Mouse (Mus musculus): Measurements from ENCODE around the gene Polr2e.

Polr2e gene

DNA sequence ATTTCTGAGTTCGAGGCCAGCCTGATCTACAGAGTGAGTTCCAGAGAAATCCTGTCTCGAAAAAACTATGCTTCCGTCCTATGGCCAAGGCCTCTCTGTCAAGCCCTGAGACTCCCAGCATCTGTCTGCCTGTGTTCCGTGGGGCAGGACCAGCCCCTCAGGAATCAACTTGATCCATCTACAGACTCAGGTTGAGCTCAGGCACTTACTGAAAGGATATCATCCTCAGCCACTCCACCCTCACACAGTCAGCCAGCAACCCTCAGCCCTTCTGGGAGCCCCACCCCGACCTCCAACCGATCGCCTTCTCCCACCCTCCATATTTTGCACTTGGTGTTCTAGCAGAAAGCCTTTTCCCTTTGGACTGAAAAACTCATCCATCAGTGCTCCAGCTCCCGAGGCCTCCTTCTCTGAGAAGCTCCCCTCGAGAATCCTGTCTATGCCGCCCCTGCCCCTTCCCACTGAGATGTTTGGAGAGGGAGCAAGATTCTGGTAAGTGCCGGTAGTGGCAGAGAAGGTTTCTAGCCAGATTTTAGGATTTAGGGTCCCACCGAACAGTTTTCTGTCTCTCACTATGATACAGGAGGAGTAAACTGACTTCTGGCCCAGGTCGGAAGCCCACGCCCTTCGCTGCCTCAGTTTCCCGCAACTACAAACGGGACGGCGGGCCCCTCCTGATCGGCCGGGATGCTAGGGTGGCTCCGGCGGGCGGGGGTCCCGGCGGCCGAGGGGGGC, 51.7 kb downstream of the Polr2e start:
- no peak for DNase-seq (ENCODE audit: low spot score)

DNA sequence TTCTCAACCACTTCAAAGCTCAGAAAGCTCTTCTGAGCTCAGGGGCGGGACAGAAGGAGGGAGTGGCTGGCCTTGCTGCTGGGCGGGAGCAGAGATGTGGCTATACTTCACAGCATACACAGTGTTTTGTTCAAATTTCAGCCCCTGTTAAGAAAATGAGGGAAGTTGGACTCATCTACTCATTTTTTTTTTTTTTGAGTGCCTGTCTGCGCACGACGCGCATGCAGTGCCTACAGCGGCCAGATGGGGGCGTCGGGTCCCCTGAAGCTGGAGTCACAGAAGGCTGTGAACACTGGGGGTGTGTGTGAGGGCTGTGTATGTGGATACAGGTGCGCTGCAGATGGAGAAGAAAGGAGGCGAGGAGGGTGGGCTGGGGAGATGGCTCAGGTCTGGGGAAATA, 52.6 kb downstream of the Polr2e start:
- DNase-seq (ENCODE audit: low spot score), result peak; percentile 86

DNA sequence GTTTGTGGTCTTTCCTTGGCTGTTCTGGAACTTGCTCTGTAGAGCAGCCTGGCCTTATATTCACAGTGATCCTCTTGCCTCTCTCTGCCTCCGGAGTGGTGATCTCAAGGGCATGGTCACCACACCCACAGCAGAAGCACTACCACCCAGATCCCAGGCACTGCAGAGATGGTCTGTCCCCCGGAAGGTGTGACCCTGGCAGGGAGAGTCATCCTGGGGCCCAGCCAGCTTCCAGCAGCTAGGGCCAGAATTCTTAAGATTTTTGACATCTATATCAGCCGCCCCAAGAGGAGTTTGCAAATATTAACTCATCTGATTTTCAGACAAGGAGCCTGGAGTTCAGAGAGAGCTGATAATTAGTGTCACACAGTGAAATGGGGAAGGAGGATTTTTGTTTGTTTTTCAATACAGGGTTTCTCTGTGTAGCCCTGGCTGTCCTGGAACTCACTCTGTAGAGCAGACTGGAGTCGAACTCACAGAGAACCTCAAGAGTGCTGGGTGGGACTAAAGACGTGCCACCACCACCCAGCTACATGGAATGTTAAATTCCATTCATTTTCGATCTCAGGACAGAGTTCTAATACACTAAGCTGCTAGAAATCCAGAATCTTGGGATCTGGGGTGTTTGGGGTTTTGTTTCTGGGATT, 53.2 kb downstream of the Polr2e start:
- no peak for DNase-seq (ENCODE audit: low spot score)
